Mouse (Mus musculus) spleen, adult 18-20 months (tissue): ENCODE measurements around the gene Daam1.

Source experiments
- DNase-seq, 2 experiments: peaks; one replicate each; pipeline ENCODE4 v3.0.0; 2022; ENCODE audit warnings: mixed read lengths in 2 of 2

The Daam1 gene

GRCm38 (mm10) chr12:71938513-71938912 lies 107.6 kb downstream of the Daam1 start:
- DNase-seq, result no peak

DNA sequence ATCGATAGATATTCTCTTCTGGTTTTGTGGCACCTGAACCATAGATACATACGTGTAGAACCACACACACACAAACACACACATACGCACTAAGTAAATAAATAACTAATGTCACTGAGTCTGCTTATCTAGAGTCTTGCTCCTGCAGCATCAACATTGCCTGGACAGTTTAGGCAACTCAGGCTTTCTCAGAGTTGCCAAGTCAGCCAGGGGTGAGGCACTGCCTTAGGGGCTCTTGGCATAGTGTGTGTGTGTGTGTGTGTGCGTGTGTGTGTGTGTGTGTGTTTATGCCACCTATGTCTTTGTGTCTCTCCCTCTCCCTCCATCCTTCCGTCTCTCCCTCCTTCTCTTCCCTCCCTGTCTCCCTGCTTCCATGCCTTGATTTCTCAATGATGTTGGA lies 110.4 kb downstream of the Daam1 start:
- DNase-seq, result no peak

DNA sequence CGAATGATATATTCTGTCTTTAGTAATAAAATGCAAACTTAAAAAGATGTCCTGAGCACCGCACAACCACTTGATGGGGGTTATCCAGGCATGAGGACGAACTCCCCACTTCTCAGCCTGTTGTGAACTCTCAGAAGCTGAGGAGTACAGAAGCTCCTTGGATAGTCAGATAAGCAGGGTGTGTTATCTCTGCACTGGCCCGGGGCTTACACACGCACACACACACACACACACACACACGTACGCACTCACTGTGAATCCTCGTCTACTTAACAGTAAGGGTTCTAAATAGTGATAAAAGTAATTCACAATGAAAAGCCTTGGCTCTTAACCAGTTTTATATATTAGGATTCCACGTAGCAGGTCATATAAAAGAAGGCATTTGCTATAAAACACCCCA lies 112.2 kb downstream of the Daam1 start:
- DNase-seq, result no peak

DNA sequence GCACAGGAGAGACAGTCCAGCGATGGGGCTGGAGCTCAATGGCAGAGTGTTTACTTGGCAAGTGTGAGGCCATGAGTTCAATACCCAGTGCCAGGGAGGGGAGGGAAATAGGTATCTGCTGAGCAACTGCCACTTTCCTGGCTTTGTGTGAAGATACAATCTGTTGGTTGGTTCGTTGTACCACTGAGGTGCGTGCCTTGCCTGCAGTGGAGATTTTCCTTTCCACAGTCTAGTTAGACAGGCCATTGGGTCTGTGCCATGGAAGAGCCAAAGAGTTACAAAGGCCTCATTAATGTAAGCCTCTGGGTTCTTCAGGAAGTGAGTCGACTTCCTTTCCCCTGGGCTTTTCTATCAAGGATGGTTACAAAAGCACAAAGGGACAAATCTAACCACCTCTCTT lies 112.8 kb downstream of the Daam1 start:
- DNase-seq, result no peak

GRCm38 (mm10) chr12:71945844-71946243 lies 115.0 kb downstream of the Daam1 start:
- no peak for DNase-seq

GRCm38 (mm10) chr12:71946448-71946847 lies 115.6 kb downstream of the Daam1 start:
- DNase-seq, result no peak

- DNase-seq, result no peak
Measured at GRCm38 (mm10) chr12:71948972-71949371, 118.1 kb downstream of the Daam1 start.

DNA sequence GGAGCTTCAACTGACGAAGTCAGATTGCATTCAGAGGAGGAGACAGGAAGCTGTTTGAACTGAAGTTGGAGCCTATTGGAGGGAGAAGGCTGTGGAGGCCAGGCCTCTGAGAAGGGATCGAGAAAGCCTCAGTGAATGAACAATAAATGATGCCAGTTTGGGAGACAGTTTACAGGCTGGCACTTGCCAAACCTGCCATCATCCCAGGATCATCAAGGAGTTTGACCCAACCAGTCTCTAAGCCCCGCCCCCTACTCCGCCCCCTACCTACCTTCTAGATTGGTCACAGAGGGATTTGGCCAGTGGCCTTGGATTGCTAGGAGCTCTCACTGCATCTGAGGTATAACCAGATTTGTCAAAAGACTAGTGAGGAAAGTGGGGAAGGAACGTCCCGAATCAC lies 118.7 kb downstream of the Daam1 start:
- DNase-seq, result no peak

DNA sequence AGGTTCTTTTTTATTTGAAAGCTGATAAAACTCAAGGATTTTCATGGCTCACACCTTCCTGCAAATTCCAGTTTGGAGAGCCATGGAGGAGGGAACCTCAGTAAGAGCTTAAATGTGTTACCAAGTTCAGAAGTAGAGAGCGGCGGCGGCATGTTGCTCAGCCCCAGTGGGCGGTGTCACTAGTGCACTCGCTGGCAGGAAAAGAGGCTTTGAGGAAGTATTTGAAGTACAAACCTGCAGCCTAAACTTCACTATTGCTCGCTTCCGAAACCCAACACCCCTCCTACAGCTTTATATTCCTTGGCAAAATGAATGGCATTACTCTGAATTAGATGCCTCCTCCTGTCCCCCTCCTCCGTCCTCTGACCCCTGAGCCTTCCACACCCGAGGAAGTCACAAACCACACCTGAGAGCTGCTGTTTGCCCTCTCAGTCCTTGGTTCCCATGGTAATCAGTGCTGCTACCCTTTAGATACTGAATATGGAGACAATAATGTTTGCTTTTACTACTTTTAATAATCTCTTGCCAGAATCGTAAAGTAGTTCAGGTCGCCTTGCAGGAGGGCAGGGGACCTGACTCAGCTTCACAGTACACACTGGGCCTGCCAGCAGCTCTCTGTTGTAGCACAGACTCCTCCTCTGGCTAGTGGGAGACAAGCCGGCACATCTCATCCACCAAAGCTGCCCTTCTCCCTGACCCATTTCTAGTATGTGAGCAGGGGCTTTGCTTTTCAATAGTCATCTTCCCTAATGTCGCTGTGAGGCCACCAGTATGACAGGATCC lies 119.4 kb downstream of the Daam1 start:
- DNase-seq, result no peak

DNA sequence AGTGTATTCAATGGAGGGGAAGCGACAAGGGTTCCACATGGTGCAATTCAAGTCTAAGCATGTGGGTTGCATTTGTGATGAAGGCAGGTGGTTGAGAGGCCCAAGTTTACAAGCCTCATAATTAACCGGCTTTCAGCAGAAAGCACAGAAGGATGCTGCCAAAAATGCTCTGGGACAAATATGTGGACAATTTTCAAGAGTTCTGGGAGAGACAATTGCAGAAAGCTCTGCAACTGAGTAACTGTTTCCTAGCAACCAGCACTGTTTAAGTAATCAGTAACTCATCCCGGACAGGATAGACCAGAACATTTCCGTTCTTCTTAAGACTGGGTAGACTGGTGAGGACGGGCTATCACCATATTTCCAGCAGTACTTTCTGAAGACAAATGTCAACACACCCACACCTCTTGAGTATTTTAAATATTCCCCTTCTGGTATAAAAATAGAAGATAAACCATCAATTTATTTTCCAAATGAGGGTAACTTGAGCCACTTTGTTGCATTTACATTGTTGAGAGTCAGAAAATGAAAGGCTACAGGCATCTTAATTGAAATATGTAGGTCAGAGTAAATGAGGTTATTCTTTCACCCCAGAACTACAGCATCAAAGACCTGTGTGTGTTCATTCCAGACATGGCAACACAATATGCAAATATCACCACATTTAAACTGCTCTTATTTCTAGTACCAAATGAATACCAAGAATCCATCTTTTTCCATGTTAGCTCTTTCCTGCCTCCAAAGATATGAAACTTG lies 123.5 kb downstream of the Daam1 start:
- DNase-seq, result no peak

DNA sequence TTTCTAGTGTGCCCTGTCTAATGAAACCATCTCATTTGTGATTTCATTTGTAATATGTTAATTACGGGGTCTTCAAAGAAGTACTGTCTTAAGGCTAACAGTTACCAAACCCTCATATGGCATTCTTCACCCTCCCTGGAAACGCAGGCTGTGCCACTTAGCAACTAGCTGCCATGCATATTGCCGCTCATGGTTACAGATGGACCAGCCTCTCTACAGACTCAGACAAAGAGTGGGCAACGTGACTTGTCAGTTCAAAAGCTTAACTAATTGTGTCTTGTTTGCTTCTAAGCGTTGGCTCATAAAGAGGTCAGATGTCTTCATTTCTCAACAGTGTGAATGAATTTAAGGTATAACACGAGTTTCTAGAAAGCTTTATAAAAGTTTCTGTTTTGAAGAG lies 126.1 kb downstream of the Daam1 start:
- DNase-seq, result no peak

GRCm38 (mm10) chr12:71957496-71957895 lies 126.6 kb downstream of the Daam1 start:
- no peak for DNase-seq

GRCm38 (mm10) chr12:71959351-71959991 lies 128.6 kb downstream of the Daam1 start:
- no peak for DNase-seq

- no peak for DNase-seq
Measured at GRCm38 (mm10) chr12:71961671-71962070, 130.8 kb downstream of the Daam1 start.

DNA sequence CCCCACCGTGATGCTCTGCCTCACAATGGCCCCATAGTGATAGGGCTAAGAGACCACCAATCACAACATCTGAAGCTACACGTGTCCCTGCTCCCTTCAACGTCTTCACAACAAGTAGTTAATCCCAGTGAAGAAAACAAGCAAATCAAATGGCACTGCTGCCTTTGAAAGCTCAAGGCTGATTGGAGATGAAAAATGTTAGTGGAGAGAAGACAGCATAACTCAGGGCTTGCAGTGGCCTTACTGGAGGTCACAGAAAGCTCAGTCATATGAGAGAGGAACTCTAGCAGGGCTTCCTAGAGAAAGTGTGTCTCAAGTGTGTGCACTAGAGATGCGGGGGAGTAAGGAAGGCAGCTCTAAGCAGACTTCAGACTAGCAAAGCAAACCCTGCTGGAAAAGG lies 131.7 kb downstream of the Daam1 start:
- no peak for DNase-seq

DNA sequence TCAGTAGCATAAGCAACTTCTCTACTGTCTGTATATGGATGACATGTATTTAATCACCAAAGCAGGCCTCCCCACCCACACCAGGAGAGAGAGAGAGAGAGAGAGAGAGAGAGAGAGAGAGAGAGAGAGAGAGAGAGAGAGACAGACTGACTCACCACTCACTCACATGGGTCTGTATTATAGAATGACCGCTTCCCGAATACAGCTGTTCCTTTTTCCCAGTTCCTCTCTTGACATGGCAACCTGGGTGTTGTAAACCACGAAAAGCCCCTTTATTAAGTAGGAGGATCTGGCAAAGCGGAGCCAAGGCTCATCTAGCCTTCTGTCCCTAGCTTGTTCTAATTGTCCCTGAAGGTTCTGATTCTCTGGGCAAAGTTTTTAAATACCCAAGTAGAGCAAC lies 137.7 kb downstream of the Daam1 start:
- DNase-seq, result no peak

GRCm38 (mm10) chr12:71969022-71969421 lies 138.1 kb downstream of the Daam1 start:
- DNase-seq, result no peak

DNA sequence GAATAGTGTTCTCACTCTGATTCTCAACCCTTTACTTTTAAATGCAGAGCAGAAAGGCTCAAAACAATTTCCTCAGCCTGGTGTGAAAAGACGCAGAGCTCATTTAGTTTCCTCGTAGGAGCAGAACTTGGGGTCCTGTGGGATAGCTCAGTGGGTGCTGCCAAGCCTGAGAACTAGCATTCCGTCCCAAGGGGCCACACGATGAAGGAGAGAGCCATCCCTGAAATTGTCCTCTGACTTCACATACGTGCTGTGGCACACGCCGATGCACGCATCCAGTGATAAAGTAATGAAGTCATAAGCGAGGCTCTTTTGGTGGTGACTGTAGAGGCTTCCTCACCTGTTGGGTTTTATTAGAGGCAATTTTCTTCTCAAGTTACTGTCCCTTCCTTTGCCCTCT lies 138.6 kb downstream of the Daam1 start:
- no peak for DNase-seq

- no peak for DNase-seq
Measured at GRCm38 (mm10) chr12:71969941-71970629, 139.2 kb downstream of the Daam1 start.

GRCm38 (mm10) chr12:71970791-71971654 lies 140.1 kb downstream of the Daam1 start:
- no peak for DNase-seq

DNA sequence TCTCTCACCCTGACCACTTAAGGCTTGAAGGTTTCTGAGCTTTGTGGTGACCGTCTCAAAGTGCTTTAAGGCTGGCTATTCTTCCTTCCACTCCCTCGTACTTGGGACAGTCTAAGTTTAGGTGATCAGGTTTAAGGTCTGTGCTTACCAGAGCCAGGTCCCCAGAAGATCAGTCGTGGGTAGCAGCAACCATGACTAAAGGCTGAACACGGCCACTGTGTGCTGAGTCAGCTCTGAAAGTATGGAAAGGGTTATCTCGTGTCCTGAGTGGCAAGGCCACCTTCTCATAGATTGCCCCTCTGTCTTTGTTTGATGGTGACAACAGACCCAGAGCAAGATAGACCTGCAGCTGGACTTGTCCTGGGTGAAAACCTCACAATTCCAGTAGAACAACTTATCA lies 141.2 kb downstream of the Daam1 start:
- DNase-seq, result no peak

DNA sequence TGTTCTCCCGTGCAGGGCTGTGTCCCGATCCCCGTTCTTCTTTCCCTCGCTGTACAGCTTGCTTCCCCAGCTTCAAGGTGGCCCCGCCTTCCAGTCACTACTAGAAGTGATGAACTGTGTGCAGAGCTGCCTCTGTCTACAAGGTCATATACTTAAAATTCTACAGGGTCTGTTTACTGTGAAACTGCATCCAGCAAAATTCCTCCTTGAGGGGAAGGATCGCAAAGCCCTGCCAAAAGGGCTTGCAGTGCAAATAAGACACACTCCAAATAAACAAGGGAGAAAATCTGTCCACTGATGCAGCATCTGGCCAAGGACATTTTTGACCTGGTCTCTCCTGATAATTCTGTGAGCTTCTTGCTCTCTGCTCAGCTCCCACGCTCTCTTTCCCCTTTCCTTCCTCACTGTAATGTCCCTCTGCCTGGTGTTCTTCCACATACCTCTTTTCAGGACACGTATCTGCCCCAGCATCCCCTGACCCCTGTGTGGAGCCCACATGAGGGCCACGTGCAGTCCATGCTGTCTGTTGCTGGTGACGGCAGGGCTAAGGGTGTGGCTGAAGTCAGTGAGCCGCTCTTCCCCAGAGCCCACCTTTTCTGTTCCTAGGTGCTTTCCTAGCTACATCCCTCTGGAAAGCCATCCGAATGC lies 141.9 kb downstream of the Daam1 start:
- no peak for DNase-seq
